Mouse (Mus musculus): ENCODE results near the gene Rptn. TPM values are rescaled to one million over a fixed set of nuclear protein-coding genes. Genes with fewer than 3 reads are reported as not detected.

Gene Rptn
- total and polyA plus RNA-seq, 3 experiments = not detected

- no peaks in the 10 kb centered on the region for H3K27me3 ChIP-seq (ENCODE audit: control insufficient read depth in 1 of 2, insufficient read depth in 2 of 2, low read length in 2 of 2)
- no peaks in the 10 kb centered on the region for H3K4me1 ChIP-seq (ENCODE audit: control insufficient read depth in 1 of 2, insufficient read depth in 2 of 2, low read length in 2 of 2)
- no peak overlapping the region for H3K9ac ChIP-seq (ENCODE audit: control insufficient read depth, low read depth, low read length, poor library complexity, severe bottlenecking)
- H3K9me3 ChIP-seq (replicated peaks; ENCODE audit: insufficient read depth, low read length) = no peaks in the 10 kb centered on the region
- H3K79me2 ChIP-seq (ENCODE audit: control insufficient read depth, insufficient read depth, low read length, poor library complexity) = no peaks in the 10 kb centered on the region
- no peak overlapping the region for H3K27ac ChIP-seq (ENCODE audit: control insufficient read depth, low read depth, low read length)
- DNase-seq (ENCODE audit: low read depth, low spot score) = no peak
- H3K4me3 ChIP-seq (ENCODE audit: control insufficient read depth in 1 of 2, insufficient read depth in 1 of 2, low read depth in 2 of 2, low read length in 2 of 2) = no peak overlapping the region
- H3K36me3 ChIP-seq (ENCODE audit: control insufficient read depth in 1 of 2, insufficient read depth in 2 of 2, low read length in 2 of 2) = no peaks in the 10 kb centered on the region
- TF ChIP-seq MAX (IDR thresholded peaks at IDR 0.05; ENCODE audit: low read length) = no peak
These were observed 15.4 kb upstream of the Rptn start for GRCm38 (mm10) chr3:93378146-93378545.

GRCm38 (mm10) chr3:93403936-93404335, 10.4 kb downstream of the Rptn start:
- H3K27ac ChIP-seq (ENCODE audit: control insufficient read depth, low read depth, low read length) = no peak overlapping the region
- no peak overlapping the region for H3K9ac ChIP-seq (ENCODE audit: control insufficient read depth, low read depth, low read length, poor library complexity, severe bottlenecking)
- no peaks in the 10 kb centered on the region for H3K36me3 ChIP-seq (ENCODE audit: control insufficient read depth in 1 of 2, insufficient read depth in 2 of 2, low read length in 2 of 2)
- no peak for DNase-seq (ENCODE audit: low read depth, low spot score)
- H3K27me3 ChIP-seq (ENCODE audit: control insufficient read depth in 1 of 2, insufficient read depth in 2 of 2, low read length in 2 of 2) = no peaks in the 10 kb centered on the region
- no peaks in the 10 kb centered on the region for H3K4me1 ChIP-seq (ENCODE audit: control insufficient read depth in 1 of 2, insufficient read depth in 2 of 2, low read length in 2 of 2)
- TF ChIP-seq RCOR1 (IDR thresholded peaks at IDR 0.05; ENCODE audit: low read depth, low read length) = no peak
- H3K9me3 ChIP-seq (replicated peaks; ENCODE audit: insufficient read depth, low read length) = no peaks in the 10 kb centered on the region
- no peak overlapping the region for H3K4me3 ChIP-seq (ENCODE audit: control insufficient read depth in 1 of 2, insufficient read depth in 1 of 2, low read depth in 2 of 2, low read length in 2 of 2)
- H3K79me2 ChIP-seq (ENCODE audit: control insufficient read depth, insufficient read depth, low read length, poor library complexity) = no peaks in the 10 kb centered on the region

DNA sequence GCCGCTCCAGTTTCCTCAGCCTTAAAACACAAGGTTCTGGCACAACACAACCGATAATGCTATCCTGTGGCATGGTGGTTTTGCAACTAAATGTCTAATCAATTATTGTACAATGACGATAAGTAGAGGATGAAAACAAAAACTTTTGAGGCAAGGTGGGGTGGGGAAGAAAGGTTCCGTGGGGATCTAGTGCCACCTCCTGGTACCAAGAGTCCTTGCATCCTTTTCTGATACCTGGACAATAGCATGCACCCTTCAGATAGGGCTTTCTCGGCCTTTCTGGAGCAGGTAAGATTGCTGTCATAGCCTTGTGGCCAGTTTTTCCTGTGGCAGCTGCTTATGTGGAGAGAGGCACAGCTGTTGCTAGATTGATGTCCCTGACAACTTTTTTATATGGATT, 13.5 kb downstream of the Rptn start:
- Histone ChIP-seq H3K9ac (ENCODE audit: control insufficient read depth, low read depth, low read length, poor library complexity, severe bottlenecking) (no peak overlapping the region), H3K9me3 (replicated peaks; ENCODE audit: insufficient read depth, low read length) (no peaks in the 10 kb centered on the region), H3K79me2 (ENCODE audit: control insufficient read depth, insufficient read depth, low read length, poor library complexity) (no peaks in the 10 kb centered on the region), H3K4me3 (ENCODE audit: control insufficient read depth in 1 of 2, insufficient read depth in 1 of 2, low read depth in 2 of 2, low read length in 2 of 2) (no peak overlapping the region), H3K27ac (ENCODE audit: control insufficient read depth, low read depth, low read length) (no peak overlapping the region), H3K36me3 (ENCODE audit: control insufficient read depth in 1 of 2, insufficient read depth in 2 of 2, low read length in 2 of 2) (no peaks in the 10 kb centered on the region), H3K27me3 (ENCODE audit: control insufficient read depth in 1 of 2, insufficient read depth in 2 of 2, low read length in 2 of 2) (no peaks in the 10 kb centered on the region), H3K4me1 (ENCODE audit: control insufficient read depth in 1 of 2, insufficient read depth in 2 of 2, low read length in 2 of 2) (no peaks in the 10 kb centered on the region)
- TF ChIP-seq SMC3 (IDR thresholded peaks at IDR 0.05; ENCODE audit: low read depth, low read length) (peak; percentile 60), ZC3H11A (IDR thresholded peaks at IDR 0.05; ENCODE audit: low read depth, low read length) (peak; percentile 32), RAD21 (IDR thresholded peaks at IDR 0.05; ENCODE audit: low read depth, low read length) (peak; percentile 71), CTCF (IDR thresholded peaks at IDR 0.05 in 2 of 3, conservative IDR thresholded peaks at IDR 0.05 in 1 of 3; ENCODE audit: control insufficient read depth in 1 of 3, insufficient read depth in 1 of 3, low read depth in 2 of 3, low read length in 3 of 3, poor library complexity in 1 of 3, severe bottlenecking in 1 of 3) (peak; percentile 67 to 77 (median 70)), MAX (IDR thresholded peaks at IDR 0.05; ENCODE audit: low read length) (no peak), BHLHE40 (IDR thresholded peaks at IDR 0.05; ENCODE audit: borderline replicate concordance, low read depth, low read length) (no peak)
- peak; percentile 43 for DNase-seq (ENCODE audit: low read depth, low spot score)

DNA sequence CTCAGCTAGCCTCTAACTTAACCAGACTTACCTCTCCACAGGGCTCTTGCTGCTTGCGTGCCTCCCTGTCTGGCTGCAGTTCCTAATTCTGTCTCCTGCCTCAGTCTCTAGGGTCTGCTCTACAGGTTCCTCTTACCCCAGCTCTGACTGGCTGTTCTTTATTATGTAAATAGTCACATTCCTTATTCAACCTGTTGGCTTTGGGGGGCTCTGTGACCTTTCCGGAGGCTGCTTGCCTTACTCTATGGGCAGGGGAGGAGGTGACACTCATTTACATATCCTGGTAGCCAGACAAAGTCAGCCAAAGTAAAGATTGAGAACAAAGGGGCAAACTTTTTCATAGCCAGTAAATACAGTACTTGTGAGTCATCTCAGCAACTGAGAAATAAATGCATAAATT, 18.4 kb downstream of the Rptn start:
- Histone ChIP-seq H3K4me1 (ENCODE audit: control insufficient read depth in 1 of 2, insufficient read depth in 2 of 2, low read length in 2 of 2) (no peaks in the 10 kb centered on the region), H3K36me3 (ENCODE audit: control insufficient read depth in 1 of 2, insufficient read depth in 2 of 2, low read length in 2 of 2) (no peaks in the 10 kb centered on the region), H3K27ac (ENCODE audit: control insufficient read depth, low read depth, low read length) (no peak overlapping the region), H3K9ac (ENCODE audit: control insufficient read depth, low read depth, low read length, poor library complexity, severe bottlenecking) (no peak overlapping the region), H3K9me3 (replicated peaks; ENCODE audit: insufficient read depth, low read length) (no peaks in the 10 kb centered on the region), H3K4me3 (ENCODE audit: control insufficient read depth in 1 of 2, insufficient read depth in 1 of 2, low read depth in 2 of 2, low read length in 2 of 2) (no peak overlapping the region), H3K27me3 (ENCODE audit: control insufficient read depth in 1 of 2, insufficient read depth in 2 of 2, low read length in 2 of 2) (no peaks in the 10 kb centered on the region), H3K79me2 (ENCODE audit: control insufficient read depth, insufficient read depth, low read length, poor library complexity) (no peaks in the 10 kb centered on the region)
- TF ChIP-seq MAFK (IDR thresholded peaks at IDR 0.05; ENCODE audit: borderline replicate concordance, low read depth, low read length) (no peak), USF1 (IDR thresholded peaks at IDR 0.05; ENCODE audit: low read depth, low read length) (no peak), E2F4 (IDR thresholded peaks at IDR 0.05; ENCODE audit: borderline replicate concordance, low read depth, low read length) (no peak)
- DNase-seq (ENCODE audit: low read depth, low spot score) = no peak

Measured in MEL (cell line).